Mouse (Mus musculus) urinary bladder, postnatal 36 days (tissue): ENCODE data around the gene Npas1.
A peak's percentile ranks its signal among the peaks of the same experiment; 100 is the strongest.

Source experiments
- DNase-seq, 2 experiments: peaks; one replicate each; pipeline ENCODE4 v3.0.0; 2022; ENCODE audit warnings: low spot score in 2 of 2, mixed read lengths in 1 of 2

The Npas1 gene

GRCm38 (mm10) chr7:16477628-16478027 is at the start of gene Npas1:
TSS of gene Npas1 (minus strand) at chr7:16477728.
- DNase-seq: no peak

GRCm38 (mm10) chr7:16525995-16526394 is 48.5 kb upstream of the Npas1 start:
- peak in 1 of 2 experiments; percentile 21 for DNase-seq

DNA sequence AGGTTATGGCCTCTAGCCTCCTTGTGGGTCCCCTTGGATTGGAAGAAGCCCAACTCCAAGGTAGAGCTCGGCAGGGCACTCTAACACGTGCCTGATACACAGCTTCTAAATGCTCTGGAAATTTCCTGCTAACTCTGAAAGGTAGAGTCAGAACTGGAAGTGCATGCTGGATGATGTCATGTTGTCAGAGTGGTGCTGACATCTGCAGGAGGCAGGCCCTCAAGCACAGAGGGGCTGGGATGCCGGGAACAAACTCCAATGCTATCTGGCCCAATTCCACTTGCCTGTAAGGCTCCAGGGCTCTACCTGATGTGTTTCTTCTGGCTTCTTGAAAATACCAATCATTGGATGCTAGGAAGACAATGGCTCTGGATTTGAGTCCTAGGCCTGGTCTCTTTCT is 47.9 kb upstream of the Npas1 start:
- DNase-seq: no peak

- DNase-seq: peak in 1 of 2 experiments; percentile 19
These were observed 46.8 kb upstream of the Npas1 start for GRCm38 (mm10) chr7:16524308-16524707.

- no peak for DNase-seq
These were observed 41.8 kb upstream of the Npas1 start for GRCm38 (mm10) chr7:16519310-16519709.

GRCm38 (mm10) chr7:16517198-16517597 is 39.7 kb upstream of the Npas1 start:
- no peak for DNase-seq

- DNase-seq: peak; percentile 25 to 54
These were observed 29.8 kb upstream of the Npas1 start for GRCm38 (mm10) chr7:16507284-16507683.

- no peak for DNase-seq
These were observed 27.7 kb upstream of the Npas1 start for GRCm38 (mm10) chr7:16505226-16505593.

GRCm38 (mm10) chr7:16504573-16505225 is 27.2 kb upstream of the Npas1 start:
- no peak for DNase-seq

GRCm38 (mm10) chr7:16501571-16501970 is 24.0 kb upstream of the Npas1 start:
- no peak for DNase-seq

- no peak for DNase-seq
These were observed 22.2 kb upstream of the Npas1 start for GRCm38 (mm10) chr7:16499671-16500104.

- no peak for DNase-seq
These were observed 18.7 kb upstream of the Npas1 start for GRCm38 (mm10) chr7:16496260-16496659.

DNA sequence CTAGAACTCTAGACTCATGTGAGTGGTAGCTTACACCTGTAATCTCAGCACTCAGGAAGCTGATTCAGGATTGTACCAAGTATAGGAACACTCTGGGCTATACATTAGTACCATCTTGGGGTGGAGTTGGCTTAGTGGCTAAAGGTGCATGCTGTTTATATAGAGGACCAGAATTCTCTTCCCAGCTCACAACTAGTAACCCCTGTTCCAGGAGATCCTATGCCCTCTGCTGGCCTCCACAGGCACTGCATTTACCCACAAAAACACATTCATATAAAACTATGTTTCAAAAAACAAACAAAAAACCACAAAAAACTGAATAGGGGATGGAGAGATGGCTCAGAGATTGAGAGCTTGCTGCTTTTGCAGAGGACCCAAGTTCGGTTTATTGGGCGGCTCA is 15.8 kb upstream of the Npas1 start:
- no peak for DNase-seq

GRCm38 (mm10) chr7:16492211-16492610 is 14.7 kb upstream of the Npas1 start:
- no peak for DNase-seq

DNA sequence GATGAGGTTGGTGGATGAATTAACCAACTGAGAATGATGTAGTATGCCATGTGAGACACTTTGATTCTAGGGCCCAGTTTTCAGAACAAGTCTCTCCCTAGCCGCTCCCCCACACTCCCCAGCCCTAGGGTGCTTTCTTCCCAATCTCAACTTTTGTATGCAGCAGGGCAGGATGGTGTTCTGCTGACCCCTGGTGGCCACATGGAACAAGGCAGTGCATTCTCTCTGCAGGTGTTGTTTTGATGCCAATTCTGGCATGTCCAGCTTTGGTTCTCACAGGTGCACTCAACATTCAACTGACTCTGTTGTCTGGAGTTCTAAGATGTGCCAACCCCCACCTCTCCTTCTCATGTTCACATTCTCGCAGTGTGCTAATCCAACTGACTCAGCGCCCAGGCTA is 14.2 kb upstream of the Npas1 start:
- DNase-seq: peak; percentile 55 to 56

DNA sequence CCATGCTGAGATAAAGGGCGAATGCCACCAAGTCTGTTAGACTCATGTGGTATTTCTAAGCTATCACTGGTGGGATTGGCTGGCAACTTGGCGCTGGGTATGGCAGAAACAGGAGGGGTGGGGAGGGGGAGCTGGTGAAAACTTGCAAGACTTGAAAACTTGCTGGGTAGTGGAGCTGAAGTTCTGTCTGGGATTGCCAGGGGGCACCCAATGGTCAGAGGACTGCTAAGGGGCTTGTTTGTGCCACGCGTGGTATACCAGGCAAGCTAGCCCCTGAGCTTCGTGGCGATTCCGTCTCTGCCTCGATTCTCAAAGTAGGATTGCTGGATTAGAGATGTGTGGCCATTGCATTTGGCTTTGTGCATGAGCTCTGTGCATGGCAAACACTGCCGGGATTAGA is 12.4 kb upstream of the Npas1 start:
- DNase-seq: no peak

- no peak for DNase-seq
These were observed 11.3 kb upstream of the Npas1 start for GRCm38 (mm10) chr7:16488816-16489215.

GRCm38 (mm10) chr7:16476600-16476989 is 933 bp downstream of the Npas1 start:
- no peak for DNase-seq

DNA sequence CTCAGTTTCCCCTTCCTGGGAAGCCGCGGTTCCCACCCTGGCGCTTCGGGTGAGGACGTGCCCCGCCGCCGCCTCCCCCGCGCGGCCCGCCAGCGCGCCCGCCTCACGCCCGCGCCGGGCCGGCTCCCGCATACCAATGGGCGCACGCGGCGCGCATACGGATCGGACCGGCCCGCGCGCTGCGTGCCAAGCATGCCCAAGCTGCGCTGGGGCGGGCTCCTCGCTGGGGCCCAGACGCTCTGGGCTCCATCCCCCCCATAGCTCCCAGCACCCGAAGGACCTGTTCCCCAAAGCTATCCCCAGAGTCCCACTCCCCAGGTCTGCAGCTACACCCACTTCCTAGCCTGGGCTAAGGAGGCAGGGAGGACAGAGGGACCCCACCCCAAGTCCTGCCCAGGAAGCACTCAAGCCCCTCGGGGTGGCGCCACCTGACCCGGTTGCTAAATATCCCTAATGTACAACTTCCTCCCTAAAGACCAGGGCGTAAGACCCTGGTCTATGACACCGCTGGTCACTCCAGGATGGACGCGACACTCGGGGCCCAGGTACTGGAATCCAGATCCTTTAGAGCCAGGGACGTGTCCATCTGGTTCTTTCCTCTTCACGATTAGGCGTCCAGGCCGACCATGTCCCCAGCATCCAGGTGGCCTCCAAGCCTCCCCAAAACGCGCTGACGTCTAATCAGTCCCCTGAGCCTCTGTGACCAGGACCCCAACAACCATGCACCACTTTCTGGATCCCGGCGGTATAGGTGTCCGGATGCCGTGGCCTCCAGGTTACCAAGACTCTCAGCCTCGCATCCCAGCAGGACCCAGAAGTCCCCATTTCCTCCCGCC is 1.5 kb downstream of the Npas1 start:
- no peak for DNase-seq

DNA sequence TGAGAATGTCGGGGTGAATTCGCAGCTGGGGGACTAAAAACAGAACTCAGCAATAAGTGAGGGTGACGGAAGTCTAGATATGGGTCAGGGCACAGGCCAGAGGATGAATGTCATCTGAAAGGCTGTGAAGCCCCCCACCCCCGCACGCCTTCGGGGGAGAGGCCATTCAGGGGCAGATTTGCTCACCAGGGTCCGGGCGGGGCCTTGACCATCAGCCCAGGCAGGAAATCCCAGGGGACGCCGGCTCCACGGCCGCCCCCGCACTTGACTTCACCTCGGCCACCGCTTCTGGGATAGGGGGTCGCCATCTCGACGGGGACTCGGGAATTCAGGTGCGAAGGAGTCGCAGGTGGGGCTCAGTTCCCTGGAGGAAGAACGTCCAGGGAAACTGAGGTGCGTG is 2.2 kb downstream of the Npas1 start:
- DNase-seq: no peak

DNA sequence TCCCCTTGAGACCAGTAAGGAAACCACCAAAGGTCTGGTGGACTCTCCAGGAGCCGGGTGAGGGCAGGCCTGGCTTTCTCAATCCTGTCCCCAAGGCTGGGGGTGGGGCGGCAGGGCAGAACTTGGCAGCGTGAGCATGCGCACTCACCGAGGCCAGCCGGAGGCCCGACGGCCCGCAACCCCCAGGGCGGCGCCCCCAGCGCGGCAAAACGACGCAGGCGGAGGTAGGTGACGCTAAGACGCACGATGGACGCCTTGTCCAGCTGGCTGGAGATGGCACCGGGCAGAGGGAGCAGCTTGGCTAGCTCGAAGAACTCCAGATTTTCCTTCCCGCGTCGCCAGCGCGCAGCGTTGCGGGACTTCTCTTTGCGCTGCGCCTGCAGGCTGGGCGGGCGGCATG is 3.1 kb downstream of the Npas1 start:
- peak in 1 of 2 experiments; percentile 31 for DNase-seq

- DNase-seq: no peak
These were observed 3.7 kb downstream of the Npas1 start for GRCm38 (mm10) chr7:16473847-16474246.

DNA sequence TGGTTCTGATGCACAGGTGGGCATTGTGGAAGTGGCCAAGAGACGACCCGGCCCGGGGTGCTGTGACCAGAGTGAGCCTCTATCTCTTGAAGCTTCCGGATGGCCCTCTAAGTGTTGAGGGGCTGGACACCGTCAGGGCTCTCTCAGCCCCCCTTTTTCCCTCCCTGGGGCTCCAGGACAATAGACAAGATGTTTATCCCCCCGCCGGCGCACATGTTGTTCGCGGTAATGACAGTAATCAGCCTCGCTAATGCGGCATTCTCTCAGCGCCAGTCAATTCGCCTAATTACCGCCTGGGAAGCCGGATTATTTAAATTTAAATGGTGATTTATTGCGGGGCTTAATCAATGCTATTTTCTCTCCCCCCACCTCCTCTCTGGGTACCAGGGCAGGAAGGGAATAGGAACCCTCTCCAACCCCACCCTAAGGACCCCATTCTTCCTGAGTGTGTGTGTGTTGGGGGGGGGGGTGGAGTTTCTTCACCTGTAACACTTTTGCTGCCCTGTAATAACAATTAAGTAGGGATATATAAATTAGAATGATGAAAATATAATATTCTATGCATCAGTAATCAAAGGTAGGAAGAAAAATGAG is 5.3 kb downstream of the Npas1 start:
- DNase-seq: no peak
